Mouse (Mus musculus): ENCODE results near the gene Galm. TPM values are rescaled to one million over a fixed set of nuclear protein-coding genes. Genes with fewer than 3 reads are reported as not detected.
A peak's percentile ranks its signal among the peaks of the same experiment; 100 is the strongest.

The Galm gene
- polyA plus RNA-seq, 1 experiment: 2.4 TPM

- Histone ChIP-seq H3K36me3 (ENCODE audit: control insufficient read depth, insufficient read depth, low read length) (no peaks in the 10 kb centered on the region), H3K27me3 (ENCODE audit: control insufficient read depth, insufficient read depth, low read length) (no peaks in the 10 kb centered on the region), H3K4me1 (ENCODE audit: control insufficient read depth, insufficient read depth, insufficient read length) (peaks cover 8% of the 10 kb centered on the region; the same call in 1 of the 2 replicates), H3K4me3 (ENCODE audit: extremely low read depth, insufficient read depth, insufficient read length) (no peak overlapping the region), H3K27ac (ENCODE audit: insufficient read depth, low read length) (no peak overlapping the region)
- DNase-seq (ENCODE audit: low read depth in 1 of 2, low spot score in 2 of 2): no peak
- WGBS: 87% methylated on average over 7 of the region's 7 CpGs
- no peak for TF ChIP-seq POLR2A (IDR thresholded peaks at IDR 0.05; ENCODE audit: low read depth, low read length)
- no peak for TF ChIP-seq CTCF (IDR thresholded peaks at IDR 0.05; ENCODE audit: extremely low read depth, insufficient read depth, insufficient read length, insufficient replicate concordance)
Observed at GRCm38 (mm10) chr17:80170951-80171350, 43.7 kb downstream of the Galm start.

- no peak overlapping the region for H3K4me3 ChIP-seq (ENCODE audit: extremely low read depth, insufficient read depth, insufficient read length)
- peaks cover 8% of the 10 kb centered on the region; the same call in 1 of the 2 replicates for H3K4me1 ChIP-seq (ENCODE audit: control insufficient read depth, insufficient read depth, insufficient read length)
- no peak overlapping the region for H3K27ac ChIP-seq (ENCODE audit: insufficient read depth, low read length)
- no peaks in the 10 kb centered on the region for H3K27me3 ChIP-seq (ENCODE audit: control insufficient read depth, insufficient read depth, low read length)
- TF ChIP-seq CTCF (IDR thresholded peaks at IDR 0.05; ENCODE audit: extremely low read depth, insufficient read depth, insufficient read length, insufficient replicate concordance): no peak
- H3K36me3 ChIP-seq (ENCODE audit: control insufficient read depth, insufficient read depth, low read length): no peaks in the 10 kb centered on the region
- DNase-seq (ENCODE audit: low read depth in 1 of 2, low spot score in 2 of 2): no peak
- 93% methylated on average over 4 of the region's 4 CpGs for WGBS
Observed at GRCm38 (mm10) chr17:80171948-80172347, 44.7 kb downstream of the Galm start.

- H3K4me1 ChIP-seq (ENCODE audit: control insufficient read depth, insufficient read depth, insufficient read length): peaks cover 8% of the 10 kb centered on the region; the same call in 1 of the 2 replicates
- no peaks in the 10 kb centered on the region for H3K27me3 ChIP-seq (ENCODE audit: control insufficient read depth, insufficient read depth, low read length)
- H3K36me3 ChIP-seq (ENCODE audit: control insufficient read depth, insufficient read depth, low read length): no peaks in the 10 kb centered on the region
- no peak overlapping the region for H3K4me3 ChIP-seq (ENCODE audit: extremely low read depth, insufficient read depth, insufficient read length)
- TF ChIP-seq CTCF (IDR thresholded peaks at IDR 0.05; ENCODE audit: extremely low read depth, insufficient read depth, insufficient read length, insufficient replicate concordance) (no peak), POLR2A (IDR thresholded peaks at IDR 0.05; ENCODE audit: low read depth, low read length) (no peak)
- 80% methylated on average over 5 of the region's 5 CpGs for WGBS
- no peak overlapping the region for H3K27ac ChIP-seq (ENCODE audit: insufficient read depth, low read length)
- no peak for DNase-seq (ENCODE audit: low read depth in 1 of 2, low spot score in 2 of 2)
Observed at GRCm38 (mm10) chr17:80172761-80173160, 45.5 kb downstream of the Galm start.

GRCm38 (mm10) chr17:80173708-80174107 is 46.4 kb downstream of the Galm start:
- WGBS: 58% methylated on average over 2 of the region's 2 CpGs
- H3K4me1 ChIP-seq (ENCODE audit: control insufficient read depth, insufficient read depth, insufficient read length): peaks cover 8% of the 10 kb centered on the region; the same call in 1 of the 2 replicates
- no peak overlapping the region for H3K4me3 ChIP-seq (ENCODE audit: extremely low read depth, insufficient read depth, insufficient read length)
- H3K27ac ChIP-seq (ENCODE audit: insufficient read depth, low read length): no peak overlapping the region
- H3K36me3 ChIP-seq (ENCODE audit: control insufficient read depth, insufficient read depth, low read length): no peaks in the 10 kb centered on the region
- no peak for DNase-seq (ENCODE audit: low read depth in 1 of 2, low spot score in 2 of 2)
- TF ChIP-seq POLR2A (IDR thresholded peaks at IDR 0.05; ENCODE audit: low read depth, low read length) (no peak), CTCF (IDR thresholded peaks at IDR 0.05; ENCODE audit: extremely low read depth, insufficient read depth, insufficient read length, insufficient replicate concordance) (no peak)
- no peaks in the 10 kb centered on the region for H3K27me3 ChIP-seq (ENCODE audit: control insufficient read depth, insufficient read depth, low read length)

GRCm38 (mm10) chr17:80174146-80174545 is 46.9 kb downstream of the Galm start:
- DNase-seq (ENCODE audit: low read depth in 1 of 2, low spot score in 2 of 2): peak in 1 of 2 experiments; percentile 27
- WGBS: 36% methylated on average over 3 of the region's 3 CpGs
- Histone ChIP-seq H3K27me3 (ENCODE audit: control insufficient read depth, insufficient read depth, low read length) (no peaks in the 10 kb centered on the region), H3K27ac (ENCODE audit: insufficient read depth, low read length) (no peak overlapping the region), H3K36me3 (ENCODE audit: control insufficient read depth, insufficient read depth, low read length) (no peaks in the 10 kb centered on the region), H3K4me3 (ENCODE audit: extremely low read depth, insufficient read depth, insufficient read length) (no peak overlapping the region), H3K4me1 (ENCODE audit: control insufficient read depth, insufficient read depth, insufficient read length) (peaks cover 8% of the 10 kb centered on the region; the same call in 1 of the 2 replicates)
- TF ChIP-seq POLR2A (IDR thresholded peaks at IDR 0.05; ENCODE audit: low read depth, low read length) (no peak), CTCF (IDR thresholded peaks at IDR 0.05; ENCODE audit: extremely low read depth, insufficient read depth, insufficient read length, insufficient replicate concordance) (no peak)

GRCm38 (mm10) chr17:80174699-80175385 is 47.6 kb downstream of the Galm start:
- WGBS: 38% methylated on average over 19 of the region's 19 CpGs
- H3K4me1 ChIP-seq (ENCODE audit: control insufficient read depth, insufficient read depth, insufficient read length): peaks cover 8% of the 10 kb centered on the region; the same call in 1 of the 2 replicates
- H3K4me3 ChIP-seq (ENCODE audit: extremely low read depth, insufficient read depth, insufficient read length): peak overlapping the region; percentile 35
- H3K36me3 ChIP-seq (ENCODE audit: control insufficient read depth, insufficient read depth, low read length): no peaks in the 10 kb centered on the region
- peak overlapping the region; percentile 19 for H3K27ac ChIP-seq (ENCODE audit: insufficient read depth, low read length)
- TF ChIP-seq POLR2A (IDR thresholded peaks at IDR 0.05; ENCODE audit: low read depth, low read length): no peak
- no peak for TF ChIP-seq CTCF (IDR thresholded peaks at IDR 0.05; ENCODE audit: extremely low read depth, insufficient read depth, insufficient read length, insufficient replicate concordance)
- H3K27me3 ChIP-seq (ENCODE audit: control insufficient read depth, insufficient read depth, low read length): no peaks in the 10 kb centered on the region
- peak in 1 of 2 experiments; percentile 10 for DNase-seq (ENCODE audit: low read depth in 1 of 2, low spot score in 2 of 2)

- no peak for TF ChIP-seq CTCF (IDR thresholded peaks at IDR 0.05; ENCODE audit: extremely low read depth, insufficient read depth, insufficient read length, insufficient replicate concordance)
- TF ChIP-seq POLR2A (IDR thresholded peaks at IDR 0.05; ENCODE audit: low read depth, low read length): no peak
- 16% methylated on average over 4 of the region's 4 CpGs for WGBS
- H3K4me1 ChIP-seq (ENCODE audit: control insufficient read depth, insufficient read depth, insufficient read length): peaks cover 8% of the 10 kb centered on the region; the same call in 1 of the 2 replicates
- peak overlapping the region; percentile 35 for H3K4me3 ChIP-seq (ENCODE audit: extremely low read depth, insufficient read depth, insufficient read length)
- no peak for DNase-seq (ENCODE audit: low read depth in 1 of 2, low spot score in 2 of 2)
- no peaks in the 10 kb centered on the region for H3K27me3 ChIP-seq (ENCODE audit: control insufficient read depth, insufficient read depth, low read length)
- H3K27ac ChIP-seq (ENCODE audit: insufficient read depth, low read length): peak overlapping the region; percentile 19
- H3K36me3 ChIP-seq (ENCODE audit: control insufficient read depth, insufficient read depth, low read length): no peaks in the 10 kb centered on the region
Observed at GRCm38 (mm10) chr17:80175386-80175739, 48.1 kb downstream of the Galm start.

Data from spleen, adult 2 months (tissue).